Mouse (Mus musculus) hindbrain, embryonic 16.5 days (tissue): ENCODE results near the gene Grip2. TPM values are rescaled to one million over a fixed set of nuclear protein-coding genes. Genes with fewer than 3 reads are reported as not detected.

Experiments
- ATAC-seq: fragments of 200-750 bp; cut with Nextera tagmentation; 2 replicates; pipeline ENCODE4 v1.8.0; 2017; ENCODE audit warnings: moderate TSS enrichment, moderate library complexity
- H3K27ac ChIP-seq: fragments of 300-500 bp; sonication (generic); 2 replicates; pipeline ENCODE4 v1.5.1; 2014; ENCODE audit warnings: low read depth, mild to moderate bottlenecking, control low read depth, low read length, moderate library complexity
- H3K27me3 ChIP-seq: fragments of 300-500 bp; sonication (generic); replicated peaks from 2 replicates; pipeline ENCODE4 v1.6.1; 2014; ENCODE audit warnings: low read length; ENCODE audit not compliant: control insufficient read depth, insufficient read depth
- H3K36me3 ChIP-seq: fragments of 300-500 bp; sonication (generic); 2 replicates; pipeline ENCODE4 v1.6.1; 2014; ENCODE audit warnings: mild to moderate bottlenecking, low read length, moderate library complexity, mixed read lengths; ENCODE audit not compliant: control insufficient read depth, insufficient read depth
- H3K4me1 ChIP-seq: fragments of 300-500 bp; sonication (generic); 2 replicates; pipeline ENCODE4 v1.6.1; 2014; ENCODE audit warnings: low read depth, low read length; ENCODE audit not compliant: control insufficient read depth, insufficient read depth
- H3K4me2 ChIP-seq: fragments of 300-500 bp; sonication (generic); 2 replicates; pipeline ENCODE4 v1.6.1; 2014; ENCODE audit warnings: mild to moderate bottlenecking, low read length, control low read depth, moderate library complexity
- H3K4me3 ChIP-seq: fragments of 300-500 bp; sonication (generic); 2 replicates; pipeline ENCODE4 v1.5.1; 2014; ENCODE audit warnings: mild to moderate bottlenecking, low read length, control low read depth, moderate library complexity
- H3K9ac ChIP-seq: fragments of 300-500 bp; sonication (generic); 2 replicates; pipeline ENCODE4 v1.6.1; 2014; ENCODE audit warnings: low read depth, mild to moderate bottlenecking, control low read depth, low read length, moderate library complexity
- H3K9me3 ChIP-seq: fragments of 300-500 bp; sonication (generic); 2 replicates; pipeline ENCODE4 v1.6.1; 2014; ENCODE audit warnings: mild to moderate bottlenecking, low read length, moderate library complexity; ENCODE audit not compliant: control insufficient read depth
- WGBS: fragments of 180-500 bp; shearing (Covaris S2); extraction: QIAGEN DNeasy Blood & Tissue Kit; methylation state at CpG from one replicate; pipeline ENCODE4 v1.1.7; 2014; 5-methylcytosine and 5-hydroxymethylcytosine counted together
- polyA plus RNA-seq: library from polyadenylated mRNA; unstranded; fragments of >200 nt; fragmentation: Nextera tagmentation; extraction: Ambion mirVana; gene quantifications from 2 replicates; pipeline ENCODE4 v1.2.1, GENCODE M21; 2015

Gene Grip2
- polyA plus RNA-seq, 1 experiment from 2014 or later: 6.3 TPM

DNA sequence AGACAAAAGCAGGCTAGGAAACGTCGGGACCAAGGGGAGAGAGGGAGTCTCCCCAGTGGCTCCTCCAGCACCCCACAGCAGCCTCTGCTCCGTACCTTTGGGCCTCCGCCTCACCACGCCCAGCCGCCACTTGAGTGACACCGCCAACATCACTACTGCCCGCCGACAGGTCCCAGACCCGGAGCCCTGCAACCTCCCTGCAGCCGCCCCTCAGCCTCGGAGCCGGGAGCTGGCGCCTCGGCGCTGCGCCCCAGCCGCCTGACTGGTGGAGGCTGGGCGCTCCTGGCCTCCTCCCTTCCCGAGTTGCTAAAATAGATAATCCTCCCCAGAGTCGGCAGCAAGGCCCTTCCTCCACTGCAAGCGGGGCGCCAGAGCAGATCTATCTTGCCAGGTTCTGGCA, 19.9 kb downstream of the Grip2 start:
- Histone ChIP-seq H3K4me3 (peak overlapping the region; percentile 41), H3K4me1 (peaks cover 17% of the 10 kb centered on the region), H3K36me3 (no peaks in the 10 kb centered on the region), H3K27me3 (no peaks in the 10 kb centered on the region; the same call in 1 of the 2 replicates), H3K27ac (no peak overlapping the region), H3K9ac (peak overlapping the region; percentile 65), H3K9me3 (no peaks in the 10 kb centered on the region), H3K4me2 (peak overlapping the region; percentile 58)
- ATAC-seq: peak; percentile 32; the same call in 1 of the 2 replicates
- WGBS: 4% methylated on average over 16 of the region's 23 CpGs

DNA sequence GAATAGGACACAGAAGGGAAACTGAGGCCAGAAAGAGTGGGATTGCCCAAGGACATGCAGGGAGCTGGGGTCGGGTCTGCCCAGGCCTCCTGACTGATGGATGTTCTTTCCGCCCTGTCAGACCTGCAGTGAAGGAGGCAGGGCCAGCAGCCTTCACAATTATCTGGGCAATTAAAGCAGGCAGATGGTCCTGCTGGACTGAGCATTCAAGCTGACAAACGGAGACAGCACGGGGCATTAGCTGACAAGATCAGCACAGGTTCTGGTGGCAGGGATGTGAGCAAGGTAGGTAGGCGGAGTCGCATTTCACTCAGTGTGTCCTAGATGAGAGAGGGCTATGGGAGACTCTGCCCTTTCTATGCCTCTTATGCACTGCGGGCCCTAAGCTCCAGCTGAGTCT, 22.9 kb downstream of the Grip2 start:
- WGBS: 43% methylated on average over 7 of the region's 7 CpGs
- peaks cover 17% of the 10 kb centered on the region for H3K4me1 ChIP-seq
- no peaks in the 10 kb centered on the region; the same call in 1 of the 2 replicates for H3K27me3 ChIP-seq
- no peak overlapping the region for H3K4me3 ChIP-seq
- no peak overlapping the region for H3K4me2 ChIP-seq
- no peaks in the 10 kb centered on the region for H3K36me3 ChIP-seq
- H3K27ac ChIP-seq: peak overlapping the region; percentile 54
- no peak overlapping the region for H3K9ac ChIP-seq
- H3K9me3 ChIP-seq: no peaks in the 10 kb centered on the region
- 0 out of 2 replicates have a peak, but pooled peaks have one; percentile 29 for ATAC-seq

- H3K4me2 ChIP-seq: no peak overlapping the region
Observed at GRCm38 (mm10) chr6:91798496-91798895, 28.6 kb downstream of the Grip2 start.

DNA sequence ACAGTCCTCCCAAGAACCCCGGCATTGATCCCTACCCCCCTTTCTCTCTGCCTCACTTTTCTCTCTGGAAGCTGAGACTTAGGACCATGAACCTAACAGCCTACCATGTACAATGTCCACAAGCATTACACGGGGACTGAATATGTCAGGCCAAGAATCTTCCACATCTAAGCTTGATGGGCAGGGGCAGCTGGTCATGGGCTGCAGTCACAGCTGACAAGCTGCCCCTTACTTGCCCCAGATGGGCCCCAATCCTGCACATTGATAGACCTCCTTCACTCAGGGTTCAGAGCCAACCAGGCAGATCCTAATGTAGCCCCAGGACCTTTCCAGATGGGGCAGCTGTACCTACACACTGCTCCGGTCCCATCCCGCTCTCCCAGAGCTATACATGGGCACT, 30.3 kb downstream of the Grip2 start:
- Histone ChIP-seq H3K4me3 (no peak overlapping the region), H3K9me3 (no peaks in the 10 kb centered on the region), H3K27me3 (no peaks in the 10 kb centered on the region), H3K4me1 (no peaks in the 10 kb centered on the region), H3K9ac (no peak overlapping the region), H3K36me3 (no peaks in the 10 kb centered on the region), H3K4me2 (no peak overlapping the region), H3K27ac (no peak overlapping the region)
- no peak for ATAC-seq
- WGBS: 82% methylated on average over 4 of the region's 4 CpGs

More at GRCm38 (mm10) chr6:91798496-91798895, 28.6 kb downstream of the Grip2 start:
- no peaks in the 10 kb centered on the region; the same call in 1 of the 2 replicates for H3K4me1 ChIP-seq
- H3K27me3 ChIP-seq: no peaks in the 10 kb centered on the region
- no peaks in the 10 kb centered on the region for H3K9me3 ChIP-seq
- H3K36me3 ChIP-seq: no peaks in the 10 kb centered on the region
- ATAC-seq: no peak
- H3K27ac ChIP-seq: no peak overlapping the region
- WGBS: 70% methylated on average over 12 of the region's 12 CpGs
- no peak overlapping the region for H3K9ac ChIP-seq
- H3K4me3 ChIP-seq: no peak overlapping the region

- Histone ChIP-seq H3K27ac (no peak overlapping the region), H3K27me3 (no peaks in the 10 kb centered on the region), H3K9ac (no peak overlapping the region), H3K4me3 (no peak overlapping the region), H3K36me3 (no peaks in the 10 kb centered on the region), H3K4me2 (no peak overlapping the region), H3K4me1 (no peaks in the 10 kb centered on the region), H3K9me3 (no peaks in the 10 kb centered on the region)
- ATAC-seq: no peak
- 63% methylated on average over 9 of the region's 9 CpGs for WGBS
Observed at GRCm38 (mm10) chr6:91796064-91796463, 31.0 kb downstream of the Grip2 start.

DNA sequence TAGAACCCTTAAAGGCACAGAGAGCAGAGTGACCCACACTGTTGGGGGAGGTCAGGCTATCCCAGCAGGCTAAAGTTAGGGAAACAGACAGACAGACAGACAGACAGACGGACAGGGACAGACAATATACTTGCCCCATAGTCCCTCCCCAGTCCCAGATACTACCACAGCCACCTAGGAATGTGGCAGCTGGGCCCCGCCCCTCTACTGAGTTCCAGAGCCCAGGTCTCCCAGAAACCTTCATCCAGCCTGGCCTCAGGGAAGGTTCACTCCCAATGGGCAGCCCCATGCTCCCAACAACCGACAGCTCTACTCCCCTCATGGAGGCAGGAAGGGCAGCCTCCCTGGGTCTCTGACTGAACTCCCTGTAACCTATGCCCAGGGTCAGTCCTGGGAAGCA, 31.4 kb downstream of the Grip2 start:
- Histone ChIP-seq H3K36me3 (no peaks in the 10 kb centered on the region), H3K27me3 (no peaks in the 10 kb centered on the region), H3K9me3 (no peaks in the 10 kb centered on the region), H3K27ac (no peak overlapping the region), H3K4me1 (no peaks in the 10 kb centered on the region), H3K4me3 (no peak overlapping the region), H3K4me2 (no peak overlapping the region), H3K9ac (no peak overlapping the region)
- no peak for ATAC-seq
- WGBS: 63% methylated on average over 3 of the region's 3 CpGs

GRCm38 (mm10) chr6:91788311-91788798, 38.7 kb downstream of the Grip2 start:
- ATAC-seq: no peak
- Histone ChIP-seq H3K4me3 (no peak overlapping the region), H3K9me3 (no peaks in the 10 kb centered on the region), H3K27me3 (no peaks in the 10 kb centered on the region), H3K4me2 (no peak overlapping the region), H3K4me1 (no peaks in the 10 kb centered on the region; the same call in 1 of the 2 replicates), H3K27ac (no peak overlapping the region), H3K9ac (no peak overlapping the region), H3K36me3 (peaks cover 6% of the 10 kb centered on the region; the same call in 1 of the 2 replicates)
- 87% methylated on average over 9 of the region's 9 CpGs for WGBS

DNA sequence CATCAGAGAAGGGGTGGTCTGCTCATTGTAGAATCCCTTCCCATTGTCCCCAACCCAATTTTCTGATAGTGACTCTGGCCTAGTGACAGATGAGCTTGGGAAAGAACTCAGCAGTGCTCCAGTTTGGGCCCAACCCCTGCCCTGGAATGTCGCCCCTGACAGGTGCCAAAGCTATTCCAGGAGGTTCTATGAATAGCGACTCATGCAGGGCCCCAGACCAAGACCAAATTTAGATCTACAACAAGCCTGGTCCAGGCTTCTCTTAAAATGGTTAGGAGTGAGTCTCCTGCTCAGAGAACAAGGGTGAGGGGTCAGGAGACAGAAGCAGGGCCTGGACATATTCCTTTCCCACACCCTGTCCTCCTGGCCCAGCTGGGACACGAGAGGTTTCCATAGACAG, 42.0 kb downstream of the Grip2 start:
- H3K27ac ChIP-seq: no peak overlapping the region
- no peak overlapping the region for H3K4me3 ChIP-seq
- no peak for ATAC-seq
- WGBS: 87% methylated on average over 3 of the region's 3 CpGs
- no peaks in the 10 kb centered on the region for H3K27me3 ChIP-seq
- H3K4me1 ChIP-seq: no peaks in the 10 kb centered on the region
- H3K9me3 ChIP-seq: no peaks in the 10 kb centered on the region
- no peak overlapping the region for H3K4me2 ChIP-seq
- H3K9ac ChIP-seq: no peak overlapping the region
- H3K36me3 ChIP-seq: peaks cover 6% of the 10 kb centered on the region

DNA sequence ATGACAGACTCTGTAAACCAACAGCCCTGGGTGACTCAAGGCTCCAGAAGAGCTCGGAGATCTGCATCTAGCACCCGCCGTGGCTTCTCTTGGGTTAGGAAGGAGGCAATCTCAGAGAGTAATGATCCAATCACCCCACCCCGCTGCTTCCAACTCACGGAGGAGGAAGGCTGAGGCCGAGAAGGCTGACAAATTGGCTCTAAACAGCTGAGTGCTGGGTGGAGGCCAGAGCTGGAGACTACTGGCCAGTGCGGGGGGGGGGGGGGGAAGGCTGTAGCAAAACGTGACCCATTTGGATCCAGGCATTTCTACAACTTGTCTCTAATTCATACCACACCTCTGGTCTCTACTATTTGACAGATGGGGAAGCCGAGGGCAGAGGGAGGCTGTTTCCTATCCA, 47.8 kb downstream of the Grip2 start:
- Histone ChIP-seq H3K27ac (no peak overlapping the region), H3K36me3 (no peaks in the 10 kb centered on the region; the same call in 1 of the 2 replicates), H3K4me2 (no peak overlapping the region), H3K9me3 (no peaks in the 10 kb centered on the region), H3K27me3 (no peaks in the 10 kb centered on the region), H3K4me1 (no peaks in the 10 kb centered on the region), H3K9ac (no peak overlapping the region), H3K4me3 (no peak overlapping the region)
- no peak for ATAC-seq
- 70% methylated on average over 8 of the region's 9 CpGs for WGBS

- H3K27ac ChIP-seq: no peak overlapping the region
- H3K4me2 ChIP-seq: no peak overlapping the region
- WGBS: 15% methylated on average over 9 of the region's 9 CpGs
- peak; percentile 78 for ATAC-seq
- H3K9ac ChIP-seq: no peak overlapping the region
- H3K9me3 ChIP-seq: no peaks in the 10 kb centered on the region
- no peaks in the 10 kb centered on the region for H3K27me3 ChIP-seq
- peaks cover 7% of the 10 kb centered on the region for H3K36me3 ChIP-seq
- H3K4me3 ChIP-seq: no peak overlapping the region
- H3K4me1 ChIP-seq: no peaks in the 10 kb centered on the region
Observed at GRCm38 (mm10) chr6:91776543-91776942, 50.5 kb downstream of the Grip2 start.
